Mouse (Mus musculus): ENCODE measurements around the gene Ttl.

- TF ChIP-seq POLR2A (IDR thresholded peaks at IDR 0.05; ENCODE audit: control insufficient read depth, low read depth, low read length) (peak; percentile 82), CTCF (IDR thresholded peaks at IDR 0.05; ENCODE audit: control insufficient read depth, insufficient read depth, insufficient replicate concordance, low read depth, low read length) (no peak)
Measured at GRCm38 (mm10) chr2:129129412-129129929, 63.7 kb downstream of the Ttl start, which contains the start of gene Chchd5.

All from testis, adult 2 months (tissue).